ENCODE assay signal across 8 mouse cellular contexts in the genomic region with DNA sequence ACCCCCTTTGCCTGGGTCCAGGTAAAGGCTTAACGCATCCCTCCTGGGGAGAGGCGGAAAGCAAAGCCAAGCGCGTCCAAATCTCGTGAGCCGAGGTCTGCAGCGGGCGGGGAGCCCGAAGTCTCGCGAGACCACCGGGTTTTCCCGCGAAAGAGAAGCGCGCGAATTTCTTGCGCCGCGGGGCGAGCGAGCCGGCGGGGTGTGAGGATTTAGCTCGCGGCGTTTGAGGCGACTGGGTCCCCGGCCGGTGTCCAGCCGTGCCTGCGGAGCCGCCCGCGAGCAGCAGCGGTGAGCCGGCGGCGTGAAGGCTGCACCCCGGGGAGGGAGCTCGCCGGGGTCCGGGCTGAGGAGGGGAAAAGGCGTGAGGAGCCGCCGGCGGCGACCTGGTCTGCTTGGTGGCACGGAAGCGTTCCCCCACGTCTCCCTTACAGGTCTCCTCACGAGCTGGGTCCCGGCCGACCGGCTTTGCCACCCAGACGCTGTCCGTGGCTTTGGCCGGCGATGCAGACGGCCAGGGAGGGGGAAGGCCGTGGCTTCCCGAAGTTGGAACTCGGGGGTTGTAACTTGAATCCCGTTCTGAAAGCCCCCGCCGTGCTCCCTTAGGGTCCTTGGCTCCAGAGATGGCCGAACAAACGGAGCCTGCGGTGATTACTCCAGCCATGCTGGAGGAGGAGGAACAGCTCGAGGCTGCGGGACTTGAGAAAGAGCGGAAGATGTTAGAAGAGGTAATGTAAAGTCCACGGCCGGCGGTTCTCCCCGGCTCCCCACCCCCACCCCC. TPM values are rescaled to one million over a fixed set of nuclear protein-coding genes. Genes with fewer than 3 reads are reported as not detected.
A peak's percentile ranks its signal among the peaks of the same experiment; 100 is the strongest.
DNase-seq lines count a peak whose midpoint lies in the region; ATAC-seq lines count a peak whose summit lies in the region.

Gene Hells (plus strand): TSS at position 128 of the 778 bp plus-strand sequence.

- intact Hi-C loops in gastrocnemius, postnatal 36 days (cut with DNase I): no loop called here
- intact Hi-C loops in left cerebral cortex, postnatal 25 days (cut with DNase I): no loop called here

- H3K4me2 ChIP-seq in intestine, embryonic 15.5 days (replicated peaks): peak within 1 kb of the TSS; percentile 88

- H3K27ac ChIP-seq in intestine, embryonic 15.5 days: peak within 1 kb of the TSS; percentile 82

- ATAC-seq in intestine, embryonic 15.5 days: peak; percentile 93

- 0 out of 2 replicates have a peak, but pooled peaks cover under 1% of the 10 kb centered on the region for H3K36me3 ChIP-seq in intestine, embryonic 15.5 days

- H3K9me3 ChIP-seq in intestine, embryonic 15.5 days: no peaks in the 10 kb centered on the region

- under 1% methylated on average over 76 of the region's 76 CpGs for WGBS in intestine, embryonic 15.5 days

- H3K4me1 ChIP-seq in intestine, embryonic 15.5 days (replicated peaks): peaks cover 8% of the 10 kb centered on the region; the same call in 1 of the 2 replicates

- peak within 1 kb of the TSS; percentile 88 for H3K4me3 ChIP-seq in intestine, embryonic 15.5 days (replicated peaks)

- no peaks in the 10 kb centered on the region for H3K27me3 ChIP-seq in intestine, embryonic 15.5 days (replicated peaks)

- H3K9ac ChIP-seq in intestine, embryonic 15.5 days: peak within 1 kb of the TSS; percentile 96

- DNase-seq in adrenal gland, adult 2 months: peak; percentile 87
- peak; percentile 96 for DNase-seq in embryo, embryonic 11 days
- DNase-seq in gastrocnemius, postnatal 36 days: peak; percentile 72 to 80
- DNase-seq in left cerebral cortex, postnatal 25 days (ENCODE audit: low spot score in 2 of 2): peak; percentile 75 to 78
- peak; percentile 96 for DNase-seq in mesoderm, embryonic 11.5 days (ENCODE audit: low read depth, low spot score)
- peak; percentile 80 for DNase-seq in right cerebral cortex, postnatal 25 days
- peak; percentile 72 to 81 for DNase-seq in urinary bladder, postnatal 36 days (ENCODE audit: low spot score in 2 of 2)

RNA-seq across cellular contexts. Expression of gene Hells, which starts in this region (rescaled TPM):
- 1 to 10 TPM; 3.4 to 6.8 TPM for total RNA-seq in adrenal gland, adult 2 months (2021)
- polyA plus RNA-seq in adrenal gland, adult 2 months (2012; rRNA removed): 0.18 and 0.31 TPM in 2 replicates
- under 1 TPM; 0.48 to 0.62 TPM for total RNA-seq in gastrocnemius, postnatal 36 days (2021)
- 45.1 and 55.5 TPM in 2 replicates for polyA plus RNA-seq in intestine, embryonic 15.5 days (2015; fragmentation: Nextera tagmentation; extraction: Ambion mirVana)
- total RNA-seq in left cerebral cortex, postnatal 25 days (2021): 1 to 10 TPM; 4.1 to 4.8 TPM

Comparison
In these comparisons a context has a peak if more than half of its experiments do, and no peak if none do; other contexts are left out.
1. Peak in every context shown above with its lines: DNase-seq, ATAC-seq, H3K4me3 ChIP-seq and H3K27ac ChIP-seq.
2. RNA of gene Hells (polyA plus RNA-seq): 45.1 to 55.5 TPM in intestine, embryonic 15.5 days; 0.18 to 0.31 TPM in adrenal gland, adult 2 months; every median in the first group is over 10 times any median in the second.
3. Peak in DNase-seq in gastrocnemius, postnatal 36 days; RNA of the gene not detected or under 1 TPM.